Mouse (Mus musculus): ENCODE data around the gene Rpa1.

DNA sequence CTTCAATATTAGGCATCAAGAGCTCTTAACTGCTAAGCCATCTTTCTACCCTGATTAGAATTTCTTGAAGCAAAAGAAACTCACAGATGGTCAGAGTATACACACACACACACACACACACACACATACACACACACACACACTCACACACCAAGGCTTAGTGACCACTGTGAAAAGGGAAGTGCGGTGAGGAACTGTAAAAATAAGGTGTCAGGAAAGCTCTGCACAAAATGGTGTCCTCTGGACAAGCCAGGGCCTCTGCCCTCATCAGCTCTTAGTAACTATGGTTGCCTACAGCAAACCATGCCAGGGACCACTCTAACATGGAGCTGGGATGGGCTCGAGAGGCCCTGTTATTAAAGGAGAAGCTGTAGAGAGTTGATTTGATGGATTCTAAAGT lies 23.7 kb downstream of the Rpa1 start:
- TF ChIP-seq CTCF (IDR thresholded peaks at IDR 0.05; ENCODE audit: insufficient read depth, low read length), result no peak
- TF ChIP-seq POLR2A (IDR thresholded peaks at IDR 0.05; ENCODE audit: borderline replicate concordance, extremely low read depth, low read depth, low read length), result no peak

Measured in lung, adult 2 months (tissue).